Mouse (Mus musculus): ENCODE measurements around the gene Rhbdf2.

Rhbdf2 gene

DNA sequence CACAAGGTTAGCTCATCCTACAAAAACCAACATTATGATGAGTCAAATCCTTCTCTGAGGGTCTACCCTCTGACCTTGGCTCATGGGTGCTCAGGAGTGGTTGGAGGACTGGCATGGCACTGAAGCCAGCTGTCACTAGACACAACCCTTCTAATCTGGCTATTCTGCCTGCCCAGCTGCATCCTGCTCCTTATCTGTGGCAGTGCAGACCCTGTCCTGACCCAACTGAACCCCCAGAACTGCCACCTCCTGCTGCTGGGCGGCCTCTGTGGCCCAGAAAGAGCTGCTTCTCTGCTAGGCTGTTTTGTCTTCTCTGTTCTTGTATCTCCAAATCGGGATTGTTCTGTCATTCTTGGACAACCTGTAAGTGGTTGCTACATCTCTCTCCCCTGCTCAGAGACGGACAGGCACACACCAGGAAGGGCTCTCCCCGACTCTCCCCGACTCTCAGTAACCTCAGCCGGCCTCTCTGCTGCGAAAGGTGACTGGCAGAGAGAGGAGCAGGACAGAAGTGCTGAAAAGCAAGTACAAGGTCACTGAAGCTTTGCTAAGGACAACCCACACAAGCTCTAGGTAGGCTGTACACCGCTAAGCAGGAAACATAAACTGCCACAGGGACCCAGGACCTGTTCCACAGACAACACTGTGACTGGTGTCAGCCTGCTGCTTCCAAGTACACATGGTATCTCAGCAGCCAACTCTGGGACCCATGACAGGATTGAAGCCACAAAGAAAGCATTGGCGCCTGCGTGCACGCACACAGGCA is 77.4 kb downstream of the Rhbdf2 start:
- WGBS: 81% methylated on average over 11 of the region's 11 CpGs

DNA sequence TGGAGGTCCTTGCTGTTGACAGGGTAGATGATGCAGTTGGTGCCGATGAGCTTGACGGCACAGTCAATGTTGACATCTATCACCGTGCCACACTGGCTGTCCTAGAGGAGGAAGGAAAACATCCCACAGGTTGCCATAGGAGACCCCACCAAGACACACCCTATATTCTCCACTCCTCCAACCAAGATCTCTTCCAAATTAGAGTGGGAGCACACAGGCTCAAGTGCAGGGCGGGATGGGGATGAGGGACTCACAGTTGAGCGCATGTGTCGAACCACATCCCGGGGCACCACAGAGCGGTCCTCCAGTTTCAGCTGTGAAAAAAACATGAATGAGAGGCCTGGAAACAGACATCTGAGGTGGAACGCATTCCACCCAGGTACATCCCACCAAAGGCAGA is 78.0 kb downstream of the Rhbdf2 start:
- 94% methylated on average over 9 of the region's 9 CpGs for WGBS

Data from cerebral cortex, adult 2 months (tissue).